15 mouse cellular contexts compared by ENCODE assay signal in the genomic region with DNA sequence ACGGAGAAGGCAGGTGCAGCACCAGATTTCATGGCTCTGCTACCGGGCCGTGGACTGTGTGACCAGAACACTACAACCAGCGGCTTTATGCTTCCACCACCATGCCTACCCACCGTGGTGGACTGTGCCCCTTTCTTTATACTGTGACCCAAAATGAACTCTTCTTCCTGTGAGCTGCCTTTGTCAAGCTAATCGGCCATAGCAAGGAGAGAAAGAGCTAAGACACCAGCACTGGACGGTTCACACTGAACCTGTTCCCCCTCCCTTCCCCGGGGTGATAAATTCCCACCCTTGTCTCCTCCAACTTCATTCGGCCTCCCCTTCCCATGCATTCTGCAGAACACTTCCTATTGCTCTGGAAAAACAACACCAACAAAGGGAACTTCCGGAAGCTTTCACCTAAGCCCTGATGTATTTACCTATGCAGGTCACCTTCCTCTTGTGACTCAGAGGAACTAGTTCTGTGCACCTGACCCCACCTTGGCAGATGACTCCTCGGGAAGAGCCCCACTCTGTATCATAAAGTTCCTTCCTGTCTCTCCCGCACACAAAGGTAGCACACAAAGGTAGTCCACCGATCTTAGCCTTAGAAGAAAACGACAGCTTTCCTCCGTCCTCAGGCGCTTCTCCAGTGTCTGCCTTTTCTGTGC. TPM values are rescaled to one million over a fixed set of nuclear protein-coding genes. Genes with fewer than 3 reads are reported as not detected.
DNase-seq lines count a peak whose midpoint lies in the region; ATAC-seq and TF ChIP-seq lines count a peak whose summit lies in the region.
"Had no signal": no experiment of that assay in that cellular context is flagged by ENCODE, and none has a peak within 500 bp of the region (broad histone marks: within the 10 kb centered on the region; RNA-seq: fewer than 3 reads in every experiment).

No protein-coding gene starts in this region.

- TF ChIP-seq EP300 in heart, adult 2 months (IDR thresholded peaks at IDR 0.05; ENCODE audit: insufficient read depth, low read depth, low read length): no peak
- TF ChIP-seq EP300 in liver, postnatal 0 days (IDR thresholded peaks at IDR 0.05; ENCODE audit: low read depth): no peak

- peaks cover 4% of the 10 kb centered on the region for H3K4me1 ChIP-seq in heart, adult 2 months (ENCODE audit: control insufficient read depth, insufficient read depth, low read length)
- peaks cover 12% of the 10 kb centered on the region for H3K4me1 ChIP-seq in liver, postnatal 0 days (ENCODE audit: insufficient read depth)
- H3K4me1 ChIP-seq in liver, embryonic 12.5 days: peaks cover 12% of the 10 kb centered on the region
- H3K4me1 ChIP-seq in hindbrain, embryonic 16.5 days (ENCODE audit: control insufficient read depth, insufficient read depth, low read depth, low read length): peaks cover 4% of the 10 kb centered on the region
- H3K4me1 ChIP-seq in neural tube, embryonic 15.5 days: peaks cover 8% of the 10 kb centered on the region

- H3K27me3 ChIP-seq in heart, adult 2 months (ENCODE audit: control insufficient read depth, insufficient read depth, low read length): no peaks in the 10 kb centered on the region
- no peaks in the 10 kb centered on the region for H3K27me3 ChIP-seq in liver, postnatal 0 days (ENCODE audit: insufficient read depth, low read length)
- H3K27me3 ChIP-seq in liver, embryonic 12.5 days (replicated peaks): peaks cover 39% of the 10 kb centered on the region
- no peaks in the 10 kb centered on the region for H3K27me3 ChIP-seq in hindbrain, embryonic 16.5 days (replicated peaks; ENCODE audit: control insufficient read depth, insufficient read depth, low read length)
- H3K27me3 ChIP-seq in neural tube, embryonic 15.5 days (replicated peaks): no peaks in the 10 kb centered on the region; the same call in 1 of the 2 replicates
- H3K27me3 ChIP-seq: megakaryocyte, embryonic 14.5 days had no signal

- peak overlapping the region; percentile 48; the same call in 1 of the 2 replicates for H3K27ac ChIP-seq in heart, adult 2 months
- no peak overlapping the region for H3K27ac ChIP-seq in liver, postnatal 0 days (ENCODE audit: low read depth)
- H3K27ac ChIP-seq in liver, embryonic 12.5 days: no peak overlapping the region
- no peak overlapping the region for H3K27ac ChIP-seq in hindbrain, embryonic 16.5 days (ENCODE audit: low read depth, low read length)
- no peak overlapping the region for H3K27ac ChIP-seq in neural tube, embryonic 15.5 days (replicated peaks)
- H3K27ac ChIP-seq: liver, embryonic 15.5 days had no signal

- peak overlapping the region; percentile 22; the same call in 1 of the 2 replicates for H3K4me2 ChIP-seq in liver, postnatal 0 days (ENCODE audit: low read depth, low read length)
- H3K4me2 ChIP-seq in liver, embryonic 12.5 days: no peak overlapping the region
- H3K4me2 ChIP-seq in hindbrain, embryonic 16.5 days (ENCODE audit: low read length): peak overlapping the region; percentile 11; the same call in 1 of the 2 replicates
- H3K4me2 ChIP-seq in neural tube, embryonic 15.5 days: 0 out of 2 replicates have a peak overlapping the region, but pooled peaks have one; percentile 15
- H3K4me2 ChIP-seq: liver, embryonic 15.5 days had no signal

- H3K4me3 ChIP-seq in heart, adult 2 months: no peak overlapping the region
- no peak overlapping the region for H3K4me3 ChIP-seq in liver, postnatal 0 days (ENCODE audit: low read depth, low read length)
- no peak overlapping the region for H3K4me3 ChIP-seq in liver, embryonic 12.5 days
- H3K4me3 ChIP-seq in hindbrain, embryonic 16.5 days (ENCODE audit: low read length): no peak overlapping the region
- no peak overlapping the region for H3K4me3 ChIP-seq in neural tube, embryonic 15.5 days (replicated peaks)
- H3K4me3 ChIP-seq: erythroblast, embryonic 14.5 days; liver, embryonic 15.5 days; megakaryocyte, embryonic 14.5 days had no signal

- DNase-seq in heart, adult 2 months: no peak
- DNase-seq in heart, postnatal 14 days: no peak
- DNase-seq in liver, postnatal 0 days: no peak
- DNase-seq in thymus, postnatal 25 days: no peak
- DNase-seq in urinary bladder, adult 18-20 months (ENCODE audit: low spot score in 2 of 2): no peak
- DNase-seq: adrenal gland, adult 8-10 months; gastrocnemius, postnatal 36 days had no signal

- 40% methylated on average over 16 of the region's 16 CpGs for WGBS in heart, adult 2 months
- WGBS in liver, postnatal 0 days (ENCODE audit: insufficient replicate concordance): 43% methylated on average over 16 of the region's 16 CpGs
- WGBS in liver, embryonic 12.5 days (ENCODE audit: insufficient replicate concordance): 34% methylated on average over 16 of the region's 16 CpGs
- 30% methylated on average over 16 of the region's 16 CpGs for WGBS in hindbrain, embryonic 16.5 days
- WGBS in neural tube, embryonic 15.5 days: 29% methylated on average over 16 of the region's 16 CpGs

- intact Hi-C loops in heart, adult 2 months (cut with DNase I): loop anchor here (2.0 to 5.0 kb wide), 4 partner anchors 35 to 109 kb away; partner anchors contain the start of genes Elovl1, Med8 and Szt2
- intact Hi-C loops in heart, postnatal 14 days (cut with DNase I): loop anchor here (5.0 kb wide), 2 partner anchors 40 to 70 kb away; no protein-coding TSS in a partner anchor

- no peaks in the 10 kb centered on the region for H3K79me2 ChIP-seq in heart, adult 2 months (replicated peaks; ENCODE audit: control insufficient read depth, insufficient read depth, low read length)

- H3K9me3 ChIP-seq in liver, postnatal 0 days (ENCODE audit: low read length): no peaks in the 10 kb centered on the region
- H3K9me3 ChIP-seq in liver, embryonic 12.5 days (replicated peaks): no peaks in the 10 kb centered on the region
- no peaks in the 10 kb centered on the region for H3K9me3 ChIP-seq in hindbrain, embryonic 16.5 days (ENCODE audit: control insufficient read depth, low read length)
- H3K9me3 ChIP-seq in neural tube, embryonic 15.5 days (replicated peaks): no peaks in the 10 kb centered on the region
- H3K9me3 ChIP-seq: liver, embryonic 15.5 days; megakaryocyte, embryonic 14.5 days had no signal

- TF ChIP-seq POLR2A in heart, adult 2 months (IDR thresholded peaks at IDR 0.05; ENCODE audit: insufficient read depth, low read depth, low read length): no peak

- no peaks in the 10 kb centered on the region for H3K36me3 ChIP-seq in heart, adult 2 months (ENCODE audit: control insufficient read depth, insufficient read depth, low read length)
- H3K36me3 ChIP-seq in liver, postnatal 0 days (replicated peaks; ENCODE audit: insufficient read depth, low read length): no peaks in the 10 kb centered on the region
- H3K36me3 ChIP-seq in liver, embryonic 12.5 days: no peaks in the 10 kb centered on the region
- no peaks in the 10 kb centered on the region for H3K36me3 ChIP-seq in hindbrain, embryonic 16.5 days (ENCODE audit: control insufficient read depth, insufficient read depth, low read length)
- H3K36me3 ChIP-seq in neural tube, embryonic 15.5 days: no peaks in the 10 kb centered on the region
- H3K36me3 ChIP-seq: liver, embryonic 15.5 days had no signal

- no peak overlapping the region for H3K9ac ChIP-seq in heart, adult 2 months (ENCODE audit: low read depth, low read length)
- H3K9ac ChIP-seq in liver, postnatal 0 days (replicated peaks): no peak overlapping the region
- H3K9ac ChIP-seq in liver, embryonic 12.5 days: no peak overlapping the region
- no peak overlapping the region for H3K9ac ChIP-seq in hindbrain, embryonic 16.5 days (ENCODE audit: low read depth, low read length)
- H3K9ac ChIP-seq in neural tube, embryonic 15.5 days (replicated peaks): no peak overlapping the region
- H3K9ac ChIP-seq: liver, embryonic 15.5 days had no signal

- no peak for TF ChIP-seq CTCF in heart, adult 2 months (IDR thresholded peaks at IDR 0.05)
- TF ChIP-seq CTCF in liver, postnatal 0 days (IDR thresholded peaks at IDR 0.05; ENCODE audit: low read depth): no peak

- no peak for ATAC-seq in liver, postnatal 0 days
- ATAC-seq in liver, embryonic 12.5 days: no peak
- ATAC-seq in hindbrain, embryonic 16.5 days: no peak
- ATAC-seq in neural tube, embryonic 15.5 days (ENCODE audit: low FRiP score): no peak

RNA-seq across cellular contexts. Expression of gene 2610528J11Rik, which starts 9.2 kb away (rescaled TPM):
- total RNA-seq in heart, adult 2 months (2021): not detected
- polyA plus RNA-seq in heart, adult 2 months (2012; rRNA removed): 0.37 TPM in 1 of 2 replicates, not detected in the other
- not detected for total RNA-seq in heart, postnatal 14 days (2021)
- polyA plus RNA-seq in liver, postnatal 0 days (2015; fragmentation: Nextera tagmentation; extraction: Ambion mirVana): 16.2 and 18.8 TPM in 2 replicates
- 4.5 and 4.9 TPM in 2 replicates for polyA plus RNA-seq in liver, embryonic 12.5 days (2016; fragmentation: Nextera tagmentation; extraction: Ambion mirVana)
- polyA plus RNA-seq in hindbrain, embryonic 16.5 days (2015; fragmentation: Nextera tagmentation; extraction: Ambion mirVana): not detected in 2 replicates
- polyA plus RNA-seq in neural tube, embryonic 15.5 days (2015; fragmentation: Nextera tagmentation; extraction: Ambion mirVana): 3.7 TPM in 1 of 2 replicates, not detected in the other
- total RNA-seq: adrenal gland, adult 8-10 months; common myeloid progenitor, adult 5-6 weeks; gastrocnemius, postnatal 36 days; left cerebral cortex, adult 18-20 months had no signal

RNA-seq across cellular contexts. Expression of gene Tmem125, which starts 26.2 kb away (rescaled TPM):
- total RNA-seq in heart, adult 2 months (2021): not detected
- 0.44 and 0.70 TPM in 2 replicates for polyA plus RNA-seq in heart, adult 2 months (2012; rRNA removed)
- total RNA-seq in heart, postnatal 14 days (2021): under 1 TPM; 0.22 to 0.26 TPM
- 3.7 and 4.4 TPM in 2 replicates for polyA plus RNA-seq in liver, postnatal 0 days (2015; fragmentation: Nextera tagmentation; extraction: Ambion mirVana)
- 0.23 and 0.54 TPM in 2 replicates for polyA plus RNA-seq in liver, embryonic 12.5 days (2016; fragmentation: Nextera tagmentation; extraction: Ambion mirVana)
- 0.16 and 0.30 TPM in 2 replicates for polyA plus RNA-seq in hindbrain, embryonic 16.5 days (2015; fragmentation: Nextera tagmentation; extraction: Ambion mirVana)
- 0.20 and 1.8 TPM in 2 replicates for polyA plus RNA-seq in neural tube, embryonic 15.5 days (2015; fragmentation: Nextera tagmentation; extraction: Ambion mirVana)
- total RNA-seq: adrenal gland, adult 8-10 months; gastrocnemius, postnatal 36 days had no signal
- polyA plus RNA-seq: erythroblast, embryonic 14.5 days had no signal

RNA-seq across cellular contexts. Expression of gene Tie1, which starts 27.8 kb away (rescaled TPM):
- total RNA-seq in heart, adult 2 months (2021): 10 to 100 TPM; 59.8 to 63.3 TPM
- polyA plus RNA-seq in heart, adult 2 months (2012; rRNA removed): 66.8 and 82.3 TPM in 2 replicates
- 100 to 1,000 TPM; 101 to 106 TPM for total RNA-seq in heart, postnatal 14 days (2021)
- 7.1 and 8.2 TPM in 2 replicates for polyA plus RNA-seq in liver, postnatal 0 days (2015; fragmentation: Nextera tagmentation; extraction: Ambion mirVana)
- polyA plus RNA-seq in liver, embryonic 12.5 days (2016; fragmentation: Nextera tagmentation; extraction: Ambion mirVana): 11.0 and 11.3 TPM in 2 replicates
- 13.5 and 16.6 TPM in 2 replicates for polyA plus RNA-seq in hindbrain, embryonic 16.5 days (2015; fragmentation: Nextera tagmentation; extraction: Ambion mirVana)
- polyA plus RNA-seq in neural tube, embryonic 15.5 days (2015; fragmentation: Nextera tagmentation; extraction: Ambion mirVana): 16.1 and 17.9 TPM in 2 replicates
